Mouse (Mus musculus) intestine, postnatal 0 days (tissue): ENCODE data around the gene Sf3b2. TPM values are rescaled to one million over a fixed set of nuclear protein-coding genes. Genes with fewer than 3 reads are reported as not detected.

Experiments used
- ATAC-seq: fragments of 200-750 bp; cut with Nextera tagmentation; 2 replicates; pipeline ENCODE4 v1.8.0; 2017; ENCODE audit warnings: mild to moderate bottlenecking, moderate TSS enrichment, moderate library complexity
- H3K27ac ChIP-seq: fragments of 300-500 bp; sonication (generic); 2 replicates; pipeline ENCODE4 v1.5.1; 2014; ENCODE audit warnings: mild to moderate bottlenecking, low read depth, low read length, moderate library complexity
- H3K27me3 ChIP-seq: fragments of 300-500 bp; sonication (generic); replicated peaks from 2 replicates; pipeline ENCODE4 v1.6.1; 2014; ENCODE audit warnings: low read length, mixed read lengths; ENCODE audit not compliant: control insufficient read depth, insufficient read depth
- H3K36me3 ChIP-seq: fragments of 300-500 bp; sonication (generic); 2 replicates; pipeline ENCODE4 v1.6.1; 2014; ENCODE audit warnings: mild to moderate bottlenecking, moderate library complexity; ENCODE audit not compliant: control insufficient read depth, insufficient read depth
- H3K4me1 ChIP-seq: fragments of 300-500 bp; sonication (generic); replicated peaks from 2 replicates; pipeline ENCODE4 v1.6.1; 2014; ENCODE audit warnings: antibody characterized with exemption, low read length, mixed read lengths; ENCODE audit not compliant: control insufficient read depth, insufficient read depth
- H3K4me2 ChIP-seq: fragments of 300-500 bp; sonication (generic); replicated peaks from 2 replicates; pipeline ENCODE4 v1.6.1; 2014; ENCODE audit warnings: low read depth, mild to moderate bottlenecking, moderate library complexity
- H3K4me3 ChIP-seq: fragments of 300-500 bp; sonication (generic); 2 replicates; pipeline ENCODE4 v1.5.1; 2014; ENCODE audit warnings: low read depth, low read length
- H3K9ac ChIP-seq: fragments of 300-500 bp; sonication (generic); 2 replicates; pipeline ENCODE4 v1.6.1; 2014; ENCODE audit warnings: mild to moderate bottlenecking, low read depth, low read length
- H3K9me3 ChIP-seq: fragments of 300-500 bp; sonication (generic); 2 replicates; pipeline ENCODE4 v1.6.1; 2016; ENCODE audit warnings: mixed run types; ENCODE audit not compliant: control insufficient read depth
- CTCF ChIP-seq: sonication (generic); IDR thresholded peaks from 2 replicates; pipeline ENCODE4 v1.5.1; 2016; ENCODE audit warnings: low read depth, mild to moderate bottlenecking, control low read depth, antibody characterized with exemption, moderate library complexity
- WGBS: fragments of 180-500 bp; shearing (Covaris S2); extraction: QIAGEN DNeasy Blood & Tissue Kit; methylation state at CpG from one replicate; pipeline ENCODE4 v1.1.7; 2014; 5-methylcytosine and 5-hydroxymethylcytosine counted together
- polyA plus RNA-seq: library from polyadenylated mRNA; unstranded; fragments of >200 nt; fragmentation: Nextera tagmentation; extraction: Ambion mirVana; gene quantifications from 2 replicates; pipeline ENCODE4 v1.2.1, GENCODE M21; 2015

The Sf3b2 gene
- polyA plus RNA-seq, 1 experiment from 2014 or later: 160 TPM

DNA sequence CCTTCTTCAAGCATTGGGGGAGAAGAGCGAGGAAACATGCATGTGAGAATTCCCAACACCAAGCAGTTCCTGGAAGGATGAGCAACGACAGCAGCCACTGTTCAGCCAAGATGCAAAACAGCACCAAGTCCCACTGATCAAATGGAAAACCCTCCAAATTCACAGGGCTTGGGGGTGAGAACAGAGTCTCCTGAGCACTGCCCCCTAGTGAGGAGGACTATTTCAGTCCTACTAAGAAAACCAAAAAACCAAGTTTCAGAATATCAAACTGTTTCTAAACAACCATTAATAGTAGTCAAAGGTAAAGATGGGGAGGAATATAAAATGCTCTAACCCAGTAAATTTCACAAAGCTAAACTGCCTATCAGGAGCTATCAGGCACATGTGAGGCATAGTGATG, 18.7 kb downstream of the Sf3b2 start:
- peak; percentile 31 for TF ChIP-seq CTCF
- H3K9me3 ChIP-seq: no peaks in the 10 kb centered on the region
- H3K4me1 ChIP-seq: 0 out of 2 replicates have a peak, but pooled peaks cover 3% of the 10 kb centered on the region
- H3K4me2 ChIP-seq: no peak overlapping the region
- no peak for ATAC-seq
- no peak overlapping the region for H3K27ac ChIP-seq
- no peaks in the 10 kb centered on the region for H3K27me3 ChIP-seq
- no peak overlapping the region for H3K4me3 ChIP-seq
- no peak overlapping the region for H3K9ac ChIP-seq
- 90% methylated on average over 2 of the region's 2 CpGs for WGBS
- H3K36me3 ChIP-seq: peaks cover 49% of the 10 kb centered on the region

DNA sequence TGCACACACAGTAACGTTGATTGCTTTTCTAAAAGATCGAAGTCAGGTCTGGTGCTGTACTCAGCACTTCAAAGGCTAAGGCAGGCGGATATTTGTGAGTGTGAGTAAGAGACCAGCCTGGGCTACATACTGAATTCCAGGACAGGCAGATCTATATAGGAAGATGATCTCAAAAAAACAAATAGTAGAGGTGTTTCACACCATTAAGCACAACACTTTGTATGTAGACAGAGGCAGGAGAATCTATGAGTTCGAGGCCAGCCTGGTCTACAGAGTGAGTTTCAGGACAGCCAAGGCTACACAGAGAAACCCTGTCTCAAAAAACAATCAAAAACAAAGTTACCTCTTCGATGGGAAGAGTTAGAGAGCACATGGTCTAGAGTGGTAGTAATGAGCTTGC, 19.5 kb downstream of the Sf3b2 start:
- H3K36me3 ChIP-seq: peaks cover 42% of the 10 kb centered on the region
- H3K27me3 ChIP-seq: no peaks in the 10 kb centered on the region
- 88% methylated on average over 5 of the region's 5 CpGs for WGBS
- no peak overlapping the region for H3K9ac ChIP-seq
- ATAC-seq: no peak
- H3K27ac ChIP-seq: no peak overlapping the region
- TF ChIP-seq CTCF: no peak
- H3K4me2 ChIP-seq: no peak overlapping the region
- H3K4me3 ChIP-seq: no peak overlapping the region
- H3K4me1 ChIP-seq: 0 out of 2 replicates have a peak, but pooled peaks cover 3% of the 10 kb centered on the region
- H3K9me3 ChIP-seq: no peaks in the 10 kb centered on the region

DNA sequence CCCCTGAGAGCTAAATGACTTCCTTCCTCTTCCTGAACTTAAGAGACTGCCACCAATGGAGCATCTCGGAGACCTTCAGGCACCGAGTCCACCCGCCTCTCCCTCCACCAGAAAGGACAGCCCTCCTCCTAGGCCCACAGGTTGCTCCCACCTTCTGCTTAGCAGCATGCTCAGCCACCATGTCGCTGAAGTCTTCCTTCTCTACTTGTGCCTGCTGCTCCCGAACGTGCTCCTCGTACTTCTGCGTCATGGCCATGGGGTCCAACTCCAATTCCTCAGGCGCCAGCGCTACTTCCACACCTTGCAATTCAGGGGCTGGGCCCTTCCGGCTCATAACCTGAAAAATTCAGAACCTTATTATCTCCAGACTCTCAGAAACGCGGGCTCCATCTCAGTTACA, 20.6 kb downstream of the Sf3b2 start:
- Histone ChIP-seq H3K27me3 (no peaks in the 10 kb centered on the region), H3K4me2 (no peak overlapping the region), H3K4me3 (no peak overlapping the region), H3K27ac (peak overlapping the region; percentile 22; the same call in 1 of the 2 replicates), H3K4me1 (0 out of 2 replicates have a peak, but pooled peaks cover 3% of the 10 kb centered on the region), H3K9ac (no peak overlapping the region), H3K9me3 (no peaks in the 10 kb centered on the region), H3K36me3 (peaks cover 37% of the 10 kb centered on the region)
- 87% methylated on average over 13 of the region's 13 CpGs for WGBS
- no peak for ATAC-seq
- no peak for TF ChIP-seq CTCF

DNA sequence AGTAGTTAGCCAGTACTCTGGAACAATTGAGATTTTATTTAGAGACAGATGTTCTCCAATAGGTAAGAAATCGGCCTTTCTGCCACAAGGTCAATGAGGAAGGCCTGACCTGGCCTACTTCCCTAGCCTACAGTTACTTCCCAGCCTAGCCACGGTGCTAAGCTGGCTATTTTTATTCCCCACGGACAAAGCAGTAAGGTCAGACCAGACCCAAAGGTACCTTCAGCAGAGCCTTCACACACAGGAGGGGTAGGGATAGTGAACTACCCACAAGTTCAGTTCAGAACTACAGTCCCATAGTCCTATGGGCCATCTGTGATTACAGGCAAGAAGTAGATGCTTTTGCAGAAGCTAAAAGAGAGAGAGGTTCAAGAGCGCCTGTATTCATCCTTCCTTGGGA, 21.3 kb downstream of the Sf3b2 start:
- Histone ChIP-seq H3K9ac (no peak overlapping the region), H3K4me3 (no peak overlapping the region), H3K36me3 (peaks cover 30% of the 10 kb centered on the region), H3K4me1 (0 out of 2 replicates have a peak, but pooled peaks cover 3% of the 10 kb centered on the region), H3K27ac (peak overlapping the region; percentile 54; the same call in 1 of the 2 replicates), H3K4me2 (no peak overlapping the region), H3K27me3 (no peaks in the 10 kb centered on the region), H3K9me3 (no peaks in the 10 kb centered on the region)
- no peak for ATAC-seq
- no peak for TF ChIP-seq CTCF
- 64% methylated on average over 4 of the region's 4 CpGs for WGBS

DNA sequence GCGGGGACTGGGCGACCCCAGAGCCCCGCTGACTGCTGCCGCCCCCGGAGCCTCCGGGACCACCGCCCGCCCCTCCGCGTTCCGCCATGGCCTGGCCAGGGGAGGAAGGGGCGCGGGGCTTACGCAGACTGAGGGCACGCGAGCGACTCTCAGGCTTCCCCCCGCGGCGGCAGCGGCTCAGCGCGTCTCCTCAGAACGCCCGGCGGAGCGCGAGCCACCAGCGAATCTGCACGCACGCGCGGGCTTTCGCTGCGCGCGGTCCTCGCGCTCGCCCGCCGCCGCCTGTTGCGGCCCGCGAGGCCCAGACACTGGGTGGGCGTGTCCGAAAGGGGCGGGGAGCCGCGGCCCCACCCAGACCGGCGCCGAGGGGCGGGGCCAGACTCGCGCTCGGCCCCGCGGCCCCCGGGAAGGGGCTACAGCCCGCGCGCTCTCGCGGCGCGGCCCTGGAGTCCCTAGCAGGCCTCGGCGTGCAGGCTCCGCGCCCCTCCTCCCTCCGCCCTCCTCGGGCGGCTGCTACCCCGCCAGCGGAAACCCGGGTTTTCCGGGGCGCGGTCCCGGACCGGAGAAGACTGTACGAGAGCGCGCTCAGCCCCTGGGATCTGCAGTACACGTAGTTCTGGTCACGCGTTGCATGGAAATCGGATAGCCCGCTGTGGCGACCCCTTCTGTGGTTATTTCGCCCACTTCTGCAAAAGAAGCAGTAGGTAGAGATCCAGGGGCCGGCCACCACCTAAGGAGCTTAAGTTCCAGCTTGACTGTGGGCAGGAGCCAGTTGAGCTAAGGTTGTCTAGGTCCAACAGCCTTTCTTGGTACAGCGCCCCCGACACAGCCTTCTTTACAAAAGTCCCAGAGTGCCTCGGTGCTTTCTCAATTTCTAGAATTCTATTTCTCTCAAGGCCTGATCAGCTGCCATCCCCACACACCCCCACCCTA, 22.2 kb downstream of the Sf3b2 start, which contains the start of gene Pacs1:
TSS of gene Pacs1 (minus strand) at position 319 of the 933 bp plus-strand sequence.
- no peak; the same call in 1 of the 2 replicates for TF ChIP-seq CTCF
- H3K36me3 ChIP-seq: peaks cover 23% of the 10 kb centered on the region
- peak; percentile 89 for ATAC-seq
- peak within 1 kb of the TSS; percentile 99 for H3K4me2 ChIP-seq
- H3K9ac ChIP-seq: peak within 1 kb of the TSS; percentile 82
- no peaks in the 10 kb centered on the region for H3K27me3 ChIP-seq
- H3K4me3 ChIP-seq: peak within 1 kb of the TSS; percentile 83
- H3K4me1 ChIP-seq: 0 out of 2 replicates have a peak, but pooled peaks cover 3% of the 10 kb centered on the region
- H3K27ac ChIP-seq: peak within 1 kb of the TSS; percentile 83
- under 1% methylated on average over 80 of the region's 97 CpGs for WGBS
- no peaks in the 10 kb centered on the region for H3K9me3 ChIP-seq

DNA sequence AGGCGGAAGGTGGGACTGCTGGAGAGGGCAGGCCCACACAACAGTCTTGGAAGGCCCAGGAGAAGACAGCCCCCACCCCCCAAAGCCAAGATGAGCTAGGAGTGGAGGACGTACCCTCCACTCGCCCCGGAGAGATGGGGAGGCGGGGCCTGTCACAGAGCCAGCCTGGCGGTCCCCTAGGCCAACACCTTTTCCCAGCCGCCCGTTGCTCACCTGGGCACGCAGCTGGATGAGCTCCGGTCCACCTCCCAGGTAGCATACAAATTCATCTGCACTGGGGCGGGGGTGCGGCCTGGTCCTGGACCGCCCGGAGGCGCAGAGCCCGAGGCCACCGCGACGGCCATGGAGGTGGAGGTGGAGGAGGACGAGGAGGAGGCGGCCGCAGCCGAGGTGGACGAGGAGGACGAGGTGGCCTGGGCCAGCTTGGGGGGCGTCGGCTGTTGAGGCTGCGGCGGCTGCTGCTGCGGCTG, 22.9 kb downstream of the Sf3b2 start:
- H3K4me3 ChIP-seq: peak overlapping the region; percentile 83
- H3K4me2 ChIP-seq: peak overlapping the region; percentile 99
- peak overlapping the region; percentile 82 for H3K9ac ChIP-seq
- peak overlapping the region; percentile 83 for H3K27ac ChIP-seq
- no peaks in the 10 kb centered on the region for H3K9me3 ChIP-seq
- peaks cover 23% of the 10 kb centered on the region for H3K36me3 ChIP-seq
- TF ChIP-seq CTCF: no peak
- H3K4me1 ChIP-seq: 0 out of 2 replicates have a peak, but pooled peaks cover 3% of the 10 kb centered on the region
- H3K27me3 ChIP-seq: no peaks in the 10 kb centered on the region
- WGBS: 2% methylated on average over 19 of the region's 30 CpGs
- ATAC-seq: peak; percentile 40
